Mouse (Mus musculus): ENCODE results near the gene Ssr2. TPM values are rescaled to one million over a fixed set of nuclear protein-coding genes. Genes with fewer than 3 reads are reported as not detected.

The Ssr2 gene
- polyA plus RNA-seq, 1 experiment from 2014 or later, result 164 TPM

DNA sequence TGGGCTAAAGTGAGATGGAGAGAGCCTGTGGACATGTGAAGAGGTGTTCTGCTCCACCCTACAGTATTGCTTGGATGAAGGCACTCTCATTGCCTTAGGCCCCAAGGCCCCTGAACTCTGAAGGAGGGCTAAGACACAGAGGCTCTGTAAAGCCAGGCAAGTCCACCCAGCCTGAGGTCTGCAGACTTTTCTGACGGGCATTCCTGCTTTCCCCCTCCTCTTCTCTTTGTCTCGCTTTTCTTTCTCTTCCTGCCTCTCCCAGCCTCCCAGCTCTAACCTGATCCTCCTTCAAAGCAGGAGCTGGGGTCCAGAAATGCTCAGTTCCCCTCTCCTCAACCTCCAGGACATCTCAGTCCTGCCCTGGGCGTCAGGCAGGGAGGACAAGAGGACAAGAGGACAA lies 40.7 kb upstream of the Ssr2 start:
- Histone ChIP-seq H3K4me2 (peak overlapping the region; percentile 99), H3K9ac (peak overlapping the region; percentile 100), H3K4me1 (replicated peaks) (peaks cover 67% of the 10 kb centered on the region), H3K36me3 (peaks cover 47% of the 10 kb centered on the region), H3K9me3 (no peaks in the 10 kb centered on the region), H3K27ac (replicated peaks) (peak overlapping the region; percentile 99), H3K27me3 (no peaks in the 10 kb centered on the region), H3K4me3 (peak overlapping the region; percentile 63)
- whole genome bisulfite sequencing, result 9% methylated on average over 3 of the region's 3 CpGs
- no peak for ATAC-seq (ENCODE audit: low read depth)

GRCm38 (mm10) chr3:88535527-88535926 lies 40.1 kb upstream of the Ssr2 start:
- 39% methylated on average over 4 of the region's 4 CpGs for WGBS
- Histone ChIP-seq H3K27ac (replicated peaks) (peak overlapping the region; percentile 99; the same call in 1 of the 2 replicates), H3K9ac (peak overlapping the region; percentile 100)

DNA sequence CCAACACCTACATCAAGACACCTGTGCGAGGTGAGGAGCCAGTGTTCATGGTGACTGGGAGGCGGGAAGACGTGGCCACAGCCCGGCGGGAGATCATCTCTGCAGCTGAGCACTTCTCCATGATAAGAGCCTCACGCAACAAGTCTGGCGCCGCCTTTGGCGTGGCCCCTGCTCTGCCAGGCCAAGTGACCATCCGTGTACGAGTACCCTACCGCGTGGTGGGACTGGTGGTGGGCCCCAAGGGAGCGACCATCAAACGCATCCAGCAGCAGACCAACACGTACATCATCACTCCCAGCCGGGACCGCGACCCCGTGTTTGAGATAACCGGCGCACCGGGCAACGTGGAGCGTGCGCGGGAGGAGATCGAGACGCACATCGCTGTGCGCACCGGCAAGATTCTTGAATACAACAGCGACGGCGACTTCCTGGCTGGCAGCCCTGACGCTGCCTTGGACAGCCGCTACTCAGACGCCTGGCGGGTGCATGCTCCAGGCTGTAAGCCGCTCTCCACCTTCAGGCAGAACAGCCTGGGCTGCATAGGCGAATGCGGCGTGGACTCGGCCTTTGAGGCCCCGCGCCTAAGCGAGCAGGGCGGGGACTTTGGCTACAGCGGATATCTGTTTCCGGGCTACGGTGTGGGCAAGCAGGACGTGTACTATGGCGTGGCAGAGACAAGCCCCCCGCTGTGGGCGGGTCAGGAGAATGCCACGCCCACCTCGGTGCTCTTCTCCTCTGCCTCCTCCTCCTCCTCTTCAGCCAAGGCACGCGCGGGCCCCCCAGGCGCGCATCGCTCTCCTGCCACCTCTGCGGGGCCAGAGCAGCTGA lies 39.4 kb upstream of the Ssr2 start:
- Histone ChIP-seq H3K4me3 (peak overlapping the region; percentile 63), H3K27ac (replicated peaks) (peak overlapping the region; percentile 99; the same call in 1 of the 2 replicates), H3K9me3 (no peaks in the 10 kb centered on the region), H3K9ac (peak overlapping the region; percentile 100), H3K4me2 (peak overlapping the region; percentile 99), H3K27me3 (no peaks in the 10 kb centered on the region), H3K4me1 (replicated peaks) (peaks cover 74% of the 10 kb centered on the region), H3K36me3 (peaks cover 60% of the 10 kb centered on the region)
- WGBS, result 9% methylated on average over 64 of the region's 64 CpGs
- no peak for ATAC-seq (ENCODE audit: low read depth)

More at GRCm38 (mm10) chr3:88535527-88535926, 40.1 kb upstream of the Ssr2 start:
- Histone ChIP-seq H3K4me3 (peak overlapping the region; percentile 63), H3K27me3 (no peaks in the 10 kb centered on the region), H3K4me1 (replicated peaks) (peaks cover 67% of the 10 kb centered on the region), H3K4me2 (peak overlapping the region; percentile 99), H3K9me3 (no peaks in the 10 kb centered on the region), H3K36me3 (peaks cover 52% of the 10 kb centered on the region)
- ATAC-seq (ENCODE audit: low read depth), result no peak

- H3K4me1 ChIP-seq (replicated peaks), result peaks cover 82% of the 10 kb centered on the region
- no peak for ATAC-seq (ENCODE audit: low read depth)
- no peaks in the 10 kb centered on the region for H3K27me3 ChIP-seq
- WGBS, result 67% methylated on average over 6 of the region's 6 CpGs
- H3K9ac ChIP-seq, result peak overlapping the region; percentile 100
- peak overlapping the region; percentile 99 for H3K4me2 ChIP-seq
- no peaks in the 10 kb centered on the region for H3K9me3 ChIP-seq
- peak overlapping the region; percentile 63 for H3K4me3 ChIP-seq
- H3K27ac ChIP-seq (replicated peaks), result peak overlapping the region; percentile 99; the same call in 1 of the 2 replicates
- peaks cover 62% of the 10 kb centered on the region for H3K36me3 ChIP-seq
Observed at GRCm38 (mm10) chr3:88537146-88537545, 38.5 kb upstream of the Ssr2 start.

DNA sequence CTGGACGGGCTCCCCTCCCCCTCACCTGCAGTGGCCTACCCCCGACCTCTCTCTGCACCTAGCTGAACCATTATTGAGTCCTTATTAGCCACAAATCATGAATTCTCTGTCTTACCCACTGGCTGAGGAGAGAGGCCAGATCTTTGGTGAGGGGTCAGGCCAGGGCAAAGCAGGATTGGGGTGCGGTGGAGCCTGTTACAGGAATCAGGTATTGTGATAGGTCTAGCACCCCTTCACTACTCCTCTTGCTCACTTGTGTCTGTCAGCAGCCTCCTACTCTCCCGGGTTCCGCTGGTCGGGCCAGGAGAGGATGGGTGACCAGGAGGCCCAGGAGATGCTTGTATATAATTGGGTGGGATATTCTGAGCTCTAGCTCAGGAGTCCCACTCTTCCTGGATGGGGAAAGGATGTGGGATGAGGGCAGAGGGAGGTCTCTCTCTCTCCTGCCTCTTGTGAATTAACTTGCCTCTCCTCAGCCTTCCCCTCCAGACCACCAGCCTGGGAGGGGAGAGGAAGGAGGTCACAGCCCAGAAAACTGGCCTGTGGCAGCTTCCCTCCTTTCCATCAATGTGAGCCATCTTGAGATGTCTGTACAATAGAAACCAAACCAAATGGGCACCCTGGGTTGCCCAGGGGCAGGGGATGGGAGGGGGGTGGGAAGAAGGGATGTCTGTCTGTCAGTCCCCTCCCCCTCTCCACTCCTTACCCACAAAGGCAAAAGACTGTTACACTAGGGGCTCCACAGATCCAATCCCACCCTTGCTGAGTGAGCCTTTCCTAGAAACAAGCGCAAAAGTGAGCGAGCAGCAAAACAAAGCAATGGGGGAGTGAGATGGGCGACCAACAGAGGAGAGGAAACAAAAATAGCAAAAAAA lies 37.2 kb upstream of the Ssr2 start:
- Histone ChIP-seq H3K27me3 (no peaks in the 10 kb centered on the region), H3K9me3 (no peaks in the 10 kb centered on the region), H3K4me1 (replicated peaks) (peaks cover 86% of the 10 kb centered on the region), H3K36me3 (peaks cover 62% of the 10 kb centered on the region), H3K4me3 (peak overlapping the region; percentile 14; the same call in 1 of the 2 replicates), H3K4me2 (peak overlapping the region; percentile 34), H3K9ac (peak overlapping the region; percentile 49), H3K27ac (replicated peaks) (peak overlapping the region; percentile 73)
- 31% methylated on average over 9 of the region's 9 CpGs for WGBS
- no peak for ATAC-seq (ENCODE audit: low read depth)

- ATAC-seq (ENCODE audit: low read depth), result no peak
- H3K4me2 ChIP-seq, result peak overlapping the region; percentile 14; the same call in 1 of the 2 replicates
- peak overlapping the region; percentile 52 for H3K27ac ChIP-seq (replicated peaks)
- peaks cover 78% of the 10 kb centered on the region for H3K4me1 ChIP-seq (replicated peaks)
- no peaks in the 10 kb centered on the region for H3K27me3 ChIP-seq
- WGBS, result 9% methylated on average over 3 of the region's 3 CpGs
- H3K9ac ChIP-seq, result 0 out of 2 replicates have a peak overlapping the region, but pooled peaks have one; percentile 34
- no peak overlapping the region for H3K4me3 ChIP-seq
- peaks cover 62% of the 10 kb centered on the region for H3K36me3 ChIP-seq
- H3K9me3 ChIP-seq, result no peaks in the 10 kb centered on the region
Observed at GRCm38 (mm10) chr3:88539397-88539796, 36.3 kb upstream of the Ssr2 start.

DNA sequence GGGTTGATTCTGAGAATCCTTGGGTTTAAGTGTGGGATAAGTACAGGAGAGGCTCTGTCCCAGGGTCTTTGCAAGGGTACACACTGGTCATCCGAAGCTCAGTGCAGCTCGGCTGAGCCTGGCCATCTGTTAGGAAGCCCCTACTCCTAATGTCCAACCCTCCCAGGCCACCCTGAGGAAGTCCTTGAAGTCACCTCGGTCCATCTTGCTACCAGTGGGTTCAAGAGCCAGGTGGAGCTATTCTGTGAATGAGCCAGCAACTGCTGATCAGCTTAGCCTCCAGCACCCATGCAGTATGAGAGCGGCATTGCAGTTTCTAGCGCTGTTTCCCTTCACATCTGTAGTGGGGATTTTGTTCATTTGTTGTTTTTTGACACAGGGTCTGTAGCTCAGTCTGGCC lies 35.6 kb upstream of the Ssr2 start:
- no peak for ATAC-seq (ENCODE audit: low read depth)
- Histone ChIP-seq H3K36me3 (peaks cover 58% of the 10 kb centered on the region), H3K4me3 (no peak overlapping the region), H3K27me3 (no peaks in the 10 kb centered on the region), H3K4me1 (replicated peaks) (peaks cover 71% of the 10 kb centered on the region), H3K4me2 (no peak overlapping the region), H3K9ac (no peak overlapping the region), H3K9me3 (no peaks in the 10 kb centered on the region), H3K27ac (replicated peaks) (peak overlapping the region; percentile 56)
- WGBS, result 59% methylated on average over 5 of the region's 5 CpGs

DNA sequence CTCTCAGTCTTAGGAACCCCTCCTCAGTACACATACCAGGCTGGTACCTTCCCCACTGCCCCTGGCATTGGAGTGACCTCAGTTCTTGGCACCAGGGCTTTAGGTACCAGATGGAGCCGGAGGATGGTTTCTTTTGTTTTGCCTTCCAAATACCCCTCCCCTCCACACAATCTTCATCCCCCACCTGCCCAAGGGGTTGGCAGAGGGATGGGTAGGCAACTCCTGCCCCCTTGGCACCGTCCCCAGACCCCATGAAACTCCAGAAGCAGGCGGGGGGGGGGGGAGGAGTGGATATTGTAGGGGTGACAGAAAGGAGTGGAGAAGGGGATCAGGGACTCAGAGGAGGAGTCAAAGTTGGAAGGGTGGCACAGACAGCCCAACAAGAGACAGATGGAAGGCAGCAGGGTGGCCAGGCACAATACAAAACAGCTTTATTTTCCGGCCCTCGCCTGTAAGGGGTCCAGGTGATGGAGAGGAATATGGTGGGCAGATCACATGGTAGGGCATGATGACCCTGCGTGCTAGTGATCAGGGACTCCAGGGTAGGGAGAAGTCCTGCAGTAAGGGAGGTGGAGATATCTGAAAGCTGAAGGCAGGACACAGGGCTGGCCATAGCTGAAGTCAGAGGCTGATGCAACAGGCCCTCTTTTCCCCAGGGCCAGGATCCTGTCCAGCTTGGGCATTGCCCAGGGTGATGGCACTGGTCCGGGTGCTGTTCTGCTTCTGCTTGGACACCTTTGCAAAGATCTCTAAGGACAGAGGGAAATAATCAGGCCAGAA lies 33.9 kb upstream of the Ssr2 start:
- Histone ChIP-seq H3K27ac (replicated peaks) (peak overlapping the region; percentile 65), H3K4me2 (no peak overlapping the region), H3K4me3 (no peak overlapping the region), H3K9ac (no peak overlapping the region), H3K27me3 (no peaks in the 10 kb centered on the region), H3K9me3 (no peaks in the 10 kb centered on the region), H3K4me1 (replicated peaks) (peaks cover 54% of the 10 kb centered on the region), H3K36me3 (peaks cover 42% of the 10 kb centered on the region)
- peak; percentile 24 for ATAC-seq (ENCODE audit: low read depth)
- 49% methylated on average over 7 of the region's 7 CpGs for WGBS

- WGBS, result 70% methylated on average over 4 of the region's 4 CpGs
- no peaks in the 10 kb centered on the region for H3K27me3 ChIP-seq
Observed at GRCm38 (mm10) chr3:88542486-88542885, 33.2 kb upstream of the Ssr2 start.

DNA sequence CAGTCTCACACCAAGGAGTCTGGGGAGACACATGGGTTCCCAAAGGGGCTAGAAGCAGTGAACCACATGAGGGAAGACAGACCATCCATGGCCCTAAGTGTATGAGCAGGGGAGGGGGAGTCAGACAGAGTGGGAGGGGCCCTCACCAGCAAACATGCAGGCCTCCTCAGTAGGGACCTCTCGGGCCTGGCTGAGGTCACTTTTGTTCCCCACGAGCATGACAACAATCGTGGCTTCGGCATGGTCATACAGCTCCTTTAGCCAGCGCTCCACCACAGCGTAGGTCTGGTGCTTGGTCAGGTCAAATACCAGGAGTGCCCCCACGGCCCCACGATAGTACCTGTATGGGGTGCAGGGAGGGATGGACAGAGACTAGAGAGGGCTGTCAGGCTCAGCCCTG lies 32.5 kb upstream of the Ssr2 start:
- H3K9me3 ChIP-seq, result no peaks in the 10 kb centered on the region
- H3K4me3 ChIP-seq, result no peak overlapping the region
- H3K4me1 ChIP-seq (replicated peaks), result peaks cover 40% of the 10 kb centered on the region
- H3K9ac ChIP-seq, result no peak overlapping the region
- no peaks in the 10 kb centered on the region for H3K27me3 ChIP-seq
- H3K4me2 ChIP-seq, result no peak overlapping the region
- peaks cover 29% of the 10 kb centered on the region for H3K36me3 ChIP-seq
- H3K27ac ChIP-seq (replicated peaks), result no peak overlapping the region
- no peak for ATAC-seq (ENCODE audit: low read depth)
- WGBS, result 84% methylated on average over 8 of the region's 8 CpGs

More at GRCm38 (mm10) chr3:88542486-88542885, 33.2 kb upstream of the Ssr2 start:
- peaks cover 47% of the 10 kb centered on the region for H3K4me1 ChIP-seq (replicated peaks)
- H3K9me3 ChIP-seq, result no peaks in the 10 kb centered on the region
- H3K27ac ChIP-seq (replicated peaks), result peak overlapping the region; percentile 65
- no peak overlapping the region for H3K4me2 ChIP-seq
- no peak for ATAC-seq (ENCODE audit: low read depth)
- no peak overlapping the region for H3K9ac ChIP-seq
- no peak overlapping the region for H3K4me3 ChIP-seq
- H3K36me3 ChIP-seq, result peaks cover 36% of the 10 kb centered on the region

DNA sequence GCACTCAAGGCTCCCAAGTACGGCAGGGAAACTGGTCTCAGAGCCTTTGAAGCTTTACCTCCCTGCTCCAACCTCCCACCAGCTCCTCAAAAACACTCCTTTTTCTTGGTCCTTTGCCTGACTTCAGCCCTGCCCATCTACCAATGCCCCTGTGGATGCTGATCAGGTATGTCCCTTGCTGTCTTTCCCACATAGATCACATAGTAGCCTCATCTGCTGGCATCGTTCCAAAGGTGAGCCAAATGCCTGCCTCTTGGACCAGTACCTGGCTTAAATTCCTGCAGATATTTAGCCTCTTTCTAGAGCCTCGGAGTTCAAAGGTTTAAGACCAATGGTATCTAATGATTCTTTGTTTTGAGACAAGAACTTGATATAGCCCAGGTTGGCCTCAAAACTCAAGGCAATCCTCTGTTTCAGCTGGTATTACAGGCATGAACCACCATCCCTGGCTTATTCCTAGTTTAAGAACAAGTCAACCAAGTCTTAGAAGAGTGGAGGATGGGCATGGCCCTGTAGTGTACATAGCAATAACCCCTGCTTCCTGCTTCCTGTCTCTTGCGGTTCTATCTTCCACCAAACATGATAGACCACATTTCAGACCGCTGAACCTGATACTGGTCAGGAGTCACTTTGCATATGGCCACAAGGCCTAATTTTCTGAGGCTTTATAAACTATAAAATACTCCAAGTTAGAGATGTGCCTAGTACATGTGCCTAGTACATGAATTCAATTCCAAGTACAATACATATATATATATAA lies 31.8 kb upstream of the Ssr2 start:
- no peak for ATAC-seq (ENCODE audit: low read depth)
- Histone ChIP-seq H3K27ac (replicated peaks) (no peak overlapping the region), H3K4me1 (replicated peaks) (peaks cover 34% of the 10 kb centered on the region), H3K4me3 (no peak overlapping the region), H3K9me3 (no peaks in the 10 kb centered on the region), H3K27me3 (no peaks in the 10 kb centered on the region), H3K4me2 (no peak overlapping the region), H3K9ac (no peak overlapping the region), H3K36me3 (peaks cover 22% of the 10 kb centered on the region)
- 71% methylated on average over 5 of the region's 5 CpGs for WGBS
